Mouse (Mus musculus): ENCODE data around the gene Agtpbp1. TPM values are rescaled to one million over a fixed set of nuclear protein-coding genes. Genes with fewer than 3 reads are reported as not detected.
A peak's percentile ranks its signal among the peaks of the same experiment; 100 is the strongest.

Gene Agtpbp1
- total and polyA plus RNA-seq, 2 experiments from 2014 or later, result 12.4 to 21.7 TPM

DNA sequence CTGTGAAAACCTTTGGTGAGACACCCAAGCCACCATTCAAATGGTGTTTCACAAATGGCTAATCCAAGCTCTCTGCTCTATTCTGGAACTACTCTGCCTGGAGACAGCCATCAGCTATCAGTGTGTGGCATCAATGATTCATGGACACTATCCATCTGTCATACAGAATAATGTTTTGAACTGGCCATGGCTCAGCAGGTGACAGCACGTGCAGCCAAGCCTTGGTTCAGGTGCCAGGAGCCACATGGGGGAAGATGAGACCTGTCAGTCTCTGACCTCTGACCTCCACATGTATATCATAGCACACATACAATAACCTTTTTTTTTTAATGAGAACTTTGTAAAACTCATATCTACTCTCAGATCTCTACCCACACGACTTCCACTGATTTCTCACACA lies 32.3 kb downstream of the Agtpbp1 start:
- 66% methylated on average over 2 of the region's 2 CpGs for WGBS
- no peak overlapping the region for H3K9ac ChIP-seq (replicated peaks; ENCODE audit: low read depth, low read length)
- H3K36me3 ChIP-seq (replicated peaks; ENCODE audit: control insufficient read depth, insufficient read depth, low read length), result no peaks in the 10 kb centered on the region; the same call in 1 of the 2 replicates
- no peak for DNase-seq (ENCODE audit: low spot score)
- peaks cover 23% of the 10 kb centered on the region for H3K4me1 ChIP-seq (ENCODE audit: control insufficient read depth, insufficient read depth)
- ATAC-seq (ENCODE audit: insufficient read depth, low read depth), result no peak
- no peak overlapping the region for H3K4me3 ChIP-seq (ENCODE audit: low read depth, low read length)
- TF ChIP-seq EP300 (IDR thresholded peaks at IDR 0.05; ENCODE audit: low read depth), result no peak
- no peak for TF ChIP-seq CTCF (IDR thresholded peaks at IDR 0.05; ENCODE audit: low read depth)
- no peak overlapping the region for H3K27ac ChIP-seq (ENCODE audit: low read depth)
- no peaks in the 10 kb centered on the region for H3K9me3 ChIP-seq (replicated peaks; ENCODE audit: control insufficient read depth, low read length)
- no peak overlapping the region for H3K4me2 ChIP-seq (ENCODE audit: low read depth, low read length)
- no peaks in the 10 kb centered on the region for H3K27me3 ChIP-seq (ENCODE audit: control insufficient read depth, insufficient read depth, low read length)

DNA sequence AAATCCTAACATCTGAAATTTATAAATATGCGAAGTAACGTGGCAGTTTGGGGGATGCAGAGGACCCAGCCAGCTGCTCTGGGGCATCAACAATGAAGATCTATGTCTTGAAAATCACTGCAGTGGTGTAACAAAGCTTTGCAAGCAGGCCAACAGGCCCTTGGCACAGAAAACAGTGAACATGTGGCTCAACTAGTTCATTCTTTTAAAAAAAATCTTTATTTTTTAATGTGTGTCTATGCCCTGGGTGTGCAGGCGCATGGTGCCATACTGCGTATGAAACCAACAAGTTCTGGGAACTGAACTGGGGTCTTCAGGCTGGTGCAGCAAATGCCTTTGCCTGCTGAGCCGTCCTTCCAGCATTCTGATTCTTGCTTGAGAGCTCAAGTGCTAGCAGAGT lies 32.7 kb downstream of the Agtpbp1 start:
- 90% methylated on average over 5 of the region's 5 CpGs for WGBS
- Histone ChIP-seq H3K27me3 (ENCODE audit: control insufficient read depth, insufficient read depth, low read length) (no peaks in the 10 kb centered on the region), H3K4me3 (ENCODE audit: low read depth, low read length) (no peak overlapping the region), H3K36me3 (replicated peaks; ENCODE audit: control insufficient read depth, insufficient read depth, low read length) (no peaks in the 10 kb centered on the region; the same call in 1 of the 2 replicates), H3K4me1 (ENCODE audit: control insufficient read depth, insufficient read depth) (peaks cover 28% of the 10 kb centered on the region), H3K9me3 (replicated peaks; ENCODE audit: control insufficient read depth, low read length) (no peaks in the 10 kb centered on the region), H3K9ac (replicated peaks; ENCODE audit: low read depth, low read length) (no peak overlapping the region), H3K4me2 (ENCODE audit: low read depth, low read length) (no peak overlapping the region), H3K27ac (ENCODE audit: low read depth) (no peak overlapping the region)
- no peak for DNase-seq (ENCODE audit: low spot score)
- TF ChIP-seq CTCF (IDR thresholded peaks at IDR 0.05; ENCODE audit: low read depth) (no peak), EP300 (IDR thresholded peaks at IDR 0.05; ENCODE audit: low read depth) (no peak)
- ATAC-seq (ENCODE audit: insufficient read depth, low read depth), result no peak

DNA sequence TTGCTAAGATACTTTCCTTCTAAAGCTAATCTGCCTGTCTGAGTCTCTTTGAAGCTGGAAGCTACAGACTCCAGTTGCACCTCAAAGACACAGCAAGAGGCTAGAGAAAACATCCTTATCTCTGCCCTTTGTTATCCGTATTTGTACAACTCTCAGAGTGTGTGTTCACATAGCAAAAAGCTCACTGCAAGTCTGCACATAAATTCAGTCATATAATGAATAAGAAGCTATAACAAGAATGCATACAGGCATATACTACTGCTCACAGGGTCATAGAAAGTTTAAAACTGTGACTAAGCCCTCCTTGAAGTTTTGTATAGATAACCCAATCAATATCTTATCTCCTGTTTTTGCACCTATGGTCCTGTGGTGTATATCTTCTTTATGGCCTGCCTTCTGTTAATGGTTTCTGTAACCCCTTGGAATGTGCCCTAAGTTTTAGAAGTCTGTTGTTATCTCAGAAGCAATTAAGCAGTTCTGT lies 35.7 kb downstream of the Agtpbp1 start:
- WGBS, result 15% methylated on average over 1 of the region's 1 CpGs
- DNase-seq (ENCODE audit: low spot score), result no peak
- H3K27ac ChIP-seq (ENCODE audit: low read depth), result no peak overlapping the region
- no peak overlapping the region for H3K4me2 ChIP-seq (ENCODE audit: low read depth, low read length)
- ATAC-seq (ENCODE audit: insufficient read depth, low read depth), result no peak
- H3K4me1 ChIP-seq (ENCODE audit: control insufficient read depth, insufficient read depth), result peaks cover 39% of the 10 kb centered on the region
- H3K36me3 ChIP-seq (replicated peaks; ENCODE audit: control insufficient read depth, insufficient read depth, low read length), result no peaks in the 10 kb centered on the region; the same call in 1 of the 2 replicates
- no peaks in the 10 kb centered on the region for H3K27me3 ChIP-seq (ENCODE audit: control insufficient read depth, insufficient read depth, low read length)
- TF ChIP-seq CTCF (IDR thresholded peaks at IDR 0.05; ENCODE audit: low read depth), result no peak
- no peak for TF ChIP-seq EP300 (IDR thresholded peaks at IDR 0.05; ENCODE audit: low read depth)
- no peaks in the 10 kb centered on the region for H3K9me3 ChIP-seq (replicated peaks; ENCODE audit: control insufficient read depth, low read length)
- H3K9ac ChIP-seq (replicated peaks; ENCODE audit: low read depth, low read length), result no peak overlapping the region
- H3K4me3 ChIP-seq (ENCODE audit: low read depth, low read length), result no peak overlapping the region

DNA sequence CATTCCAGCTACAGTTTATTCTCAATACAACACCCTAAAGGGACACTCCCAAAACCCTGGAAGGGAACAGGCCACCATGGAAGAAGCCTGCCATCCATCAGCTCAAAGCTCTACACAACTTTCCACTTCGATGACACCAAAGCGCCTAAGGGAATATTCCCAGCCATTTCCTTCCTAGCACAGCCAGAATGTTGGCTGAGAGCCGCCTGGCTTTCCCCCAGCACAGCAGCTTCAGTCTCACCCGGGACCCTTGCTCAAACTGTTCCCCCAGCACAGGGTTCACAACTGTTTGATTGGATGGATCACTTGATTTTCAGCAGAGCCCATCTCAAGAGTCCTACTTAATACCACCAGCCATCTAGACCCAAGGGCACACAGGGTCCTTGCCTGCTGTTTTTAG lies 37.3 kb downstream of the Agtpbp1 start:
- H3K9ac ChIP-seq (replicated peaks; ENCODE audit: low read depth, low read length), result no peak overlapping the region
- H3K36me3 ChIP-seq (replicated peaks; ENCODE audit: control insufficient read depth, insufficient read depth, low read length), result no peaks in the 10 kb centered on the region; the same call in 1 of the 2 replicates
- no peak overlapping the region for H3K4me3 ChIP-seq (ENCODE audit: low read depth, low read length)
- TF ChIP-seq CTCF (IDR thresholded peaks at IDR 0.05; ENCODE audit: low read depth), result no peak
- no peak for TF ChIP-seq EP300 (IDR thresholded peaks at IDR 0.05; ENCODE audit: low read depth)
- no peaks in the 10 kb centered on the region for H3K9me3 ChIP-seq (replicated peaks; ENCODE audit: control insufficient read depth, low read length)
- WGBS, result 38% methylated on average over 4 of the region's 4 CpGs
- ATAC-seq (ENCODE audit: insufficient read depth, low read depth) (peak; percentile 54), DNase-seq (ENCODE audit: low spot score) (peak; percentile 76)
- H3K27me3 ChIP-seq (ENCODE audit: control insufficient read depth, insufficient read depth, low read length), result no peaks in the 10 kb centered on the region
- peaks cover 39% of the 10 kb centered on the region for H3K4me1 ChIP-seq (ENCODE audit: control insufficient read depth, insufficient read depth)
- H3K27ac ChIP-seq (ENCODE audit: low read depth), result peak overlapping the region; percentile 60
- no peak overlapping the region for H3K4me2 ChIP-seq (ENCODE audit: low read depth, low read length)

DNA sequence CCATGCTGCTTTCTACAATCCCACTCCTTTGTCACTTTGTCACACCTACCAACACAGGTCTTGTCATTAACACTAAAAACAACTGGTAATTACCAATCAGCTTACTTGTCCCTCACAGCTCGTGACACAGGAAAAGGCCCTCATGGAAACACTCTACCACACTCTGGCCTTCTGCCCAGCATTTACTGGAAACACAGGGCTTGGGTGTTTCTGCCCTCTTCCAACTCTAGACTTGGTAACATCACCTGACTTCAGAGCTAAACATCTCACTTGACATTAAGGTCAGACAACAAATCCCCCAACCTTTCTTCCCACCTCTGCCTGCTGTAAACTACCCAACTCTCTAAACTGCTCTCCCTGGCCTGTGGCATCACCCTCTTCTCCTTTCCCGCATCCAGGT lies 37.9 kb downstream of the Agtpbp1 start:
- Histone ChIP-seq H3K4me2 (ENCODE audit: low read depth, low read length) (no peak overlapping the region), H3K9me3 (replicated peaks; ENCODE audit: control insufficient read depth, low read length) (no peaks in the 10 kb centered on the region), H3K27me3 (ENCODE audit: control insufficient read depth, insufficient read depth, low read length) (no peaks in the 10 kb centered on the region), H3K4me1 (ENCODE audit: control insufficient read depth, insufficient read depth) (peaks cover 39% of the 10 kb centered on the region), H3K4me3 (ENCODE audit: low read depth, low read length) (no peak overlapping the region), H3K27ac (ENCODE audit: low read depth) (peak overlapping the region; percentile 60), H3K36me3 (replicated peaks; ENCODE audit: control insufficient read depth, insufficient read depth, low read length) (no peaks in the 10 kb centered on the region), H3K9ac (replicated peaks; ENCODE audit: low read depth, low read length) (no peak overlapping the region)
- TF ChIP-seq CTCF (IDR thresholded peaks at IDR 0.05; ENCODE audit: low read depth), result no peak
- no peak for TF ChIP-seq EP300 (IDR thresholded peaks at IDR 0.05; ENCODE audit: low read depth)
- DNase-seq (ENCODE audit: low spot score) (peak; percentile 41), ATAC-seq (ENCODE audit: insufficient read depth, low read depth) (peak; percentile 55)
- WGBS, result 60% methylated on average over 2 of the region's 2 CpGs

DNA sequence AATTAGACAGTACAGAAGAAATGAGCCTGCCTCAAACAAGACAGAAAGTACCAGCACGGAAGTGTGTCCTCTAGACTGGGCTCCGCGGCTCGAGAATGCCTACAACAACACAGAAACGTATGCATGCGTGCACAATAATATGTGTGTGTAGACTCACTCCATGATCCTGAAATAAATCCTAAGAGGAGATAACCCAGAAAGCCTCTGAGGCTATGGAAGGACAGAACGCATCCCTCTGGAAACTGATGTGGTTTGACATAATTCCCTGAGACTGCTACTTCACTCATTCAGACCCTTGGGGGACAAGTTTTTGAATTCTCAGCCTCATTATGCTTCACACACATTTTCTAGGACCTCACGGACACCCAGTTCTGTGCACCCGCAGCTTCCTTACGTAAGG lies 42.6 kb downstream of the Agtpbp1 start:
- Histone ChIP-seq H3K4me3 (ENCODE audit: low read depth, low read length) (no peak overlapping the region), H3K27ac (ENCODE audit: low read depth) (no peak overlapping the region), H3K27me3 (ENCODE audit: control insufficient read depth, insufficient read depth, low read length) (no peaks in the 10 kb centered on the region), H3K36me3 (replicated peaks; ENCODE audit: control insufficient read depth, insufficient read depth, low read length) (no peaks in the 10 kb centered on the region), H3K9me3 (replicated peaks; ENCODE audit: control insufficient read depth, low read length) (no peaks in the 10 kb centered on the region), H3K9ac (replicated peaks; ENCODE audit: low read depth, low read length) (no peak overlapping the region), H3K4me1 (ENCODE audit: control insufficient read depth, insufficient read depth) (peaks cover 21% of the 10 kb centered on the region), H3K4me2 (ENCODE audit: low read depth, low read length) (no peak overlapping the region)
- ATAC-seq (ENCODE audit: insufficient read depth, low read depth) (no peak), DNase-seq (ENCODE audit: low spot score) (no peak)
- TF ChIP-seq EP300 (IDR thresholded peaks at IDR 0.05; ENCODE audit: low read depth) (no peak), CTCF (IDR thresholded peaks at IDR 0.05; ENCODE audit: low read depth) (no peak)
- WGBS, result 89% methylated on average over 10 of the region's 10 CpGs

Data from heart, postnatal 0 days (tissue).